Mouse (Mus musculus): Measurements from ENCODE around the gene 2510002D24Rik.
"Not testable (repeated sequence)": the region's sequence is repeated elsewhere in the genome, so short reads cannot be mapped to it uniquely, and the experiment has no call there.

GRCm38 (mm10) chr16:18870495-18870894, 34.1 kb downstream of the 2510002D24Rik start:
- TF ChIP-seq POLR2A (IDR thresholded peaks at IDR 0.05; ENCODE audit: borderline replicate concordance, low read depth, low read length); CTCF (IDR thresholded peaks at IDR 0.05; ENCODE audit: low read depth, low read length): not testable (repeated sequence)

Measured in bone marrow macrophage, adult 2 months (primary cell).